Mouse (Mus musculus): Measurements from ENCODE around the gene Slc13a2. TPM values are rescaled to one million over a fixed set of nuclear protein-coding genes. Genes with fewer than 3 reads are reported as not detected.

The Slc13a2 gene
- polyA plus RNA-seq (2012; rRNA removed), result 0.03 and 0.06 TPM in 2 replicates

DNA sequence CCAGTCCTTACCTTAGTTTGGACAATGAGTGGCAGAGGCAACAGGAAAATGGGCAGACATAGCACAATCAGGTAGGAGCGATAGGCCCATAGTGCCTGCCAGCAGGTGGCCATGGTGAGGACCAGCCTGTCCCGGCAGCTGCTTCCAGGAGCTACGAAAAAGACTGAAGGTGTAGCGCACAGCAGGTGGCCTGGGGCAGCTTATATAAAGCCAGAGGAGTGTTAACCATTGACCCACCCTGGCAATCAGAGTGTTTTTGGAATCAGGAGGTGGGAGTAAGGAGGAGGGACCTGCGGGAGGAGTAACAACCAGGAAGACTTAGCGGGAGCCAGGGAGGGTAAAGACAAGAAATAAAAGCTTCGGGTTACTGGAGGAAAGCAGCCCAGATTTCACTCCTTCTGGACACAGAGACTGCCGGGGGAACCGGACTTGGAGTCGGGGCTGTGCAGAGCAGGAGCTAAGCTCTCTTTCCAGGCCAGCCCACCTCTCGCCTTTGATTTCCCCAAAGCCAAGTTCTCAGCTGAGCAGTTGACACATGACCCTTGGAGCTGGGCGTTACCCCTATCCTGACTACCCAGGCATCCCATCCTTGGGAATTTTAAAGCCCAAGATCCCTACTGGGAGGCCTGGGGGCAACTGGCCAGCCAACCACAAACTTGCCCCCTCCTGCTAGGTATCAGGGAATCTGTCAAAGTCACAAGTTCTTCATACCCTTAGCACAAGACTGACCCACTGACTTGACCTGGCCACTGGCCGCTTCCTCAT, at the start of gene Slc13a2:
TSS of gene Slc13a2 (minus strand) at position 163 of the 765 bp plus-strand sequence.

DNA sequence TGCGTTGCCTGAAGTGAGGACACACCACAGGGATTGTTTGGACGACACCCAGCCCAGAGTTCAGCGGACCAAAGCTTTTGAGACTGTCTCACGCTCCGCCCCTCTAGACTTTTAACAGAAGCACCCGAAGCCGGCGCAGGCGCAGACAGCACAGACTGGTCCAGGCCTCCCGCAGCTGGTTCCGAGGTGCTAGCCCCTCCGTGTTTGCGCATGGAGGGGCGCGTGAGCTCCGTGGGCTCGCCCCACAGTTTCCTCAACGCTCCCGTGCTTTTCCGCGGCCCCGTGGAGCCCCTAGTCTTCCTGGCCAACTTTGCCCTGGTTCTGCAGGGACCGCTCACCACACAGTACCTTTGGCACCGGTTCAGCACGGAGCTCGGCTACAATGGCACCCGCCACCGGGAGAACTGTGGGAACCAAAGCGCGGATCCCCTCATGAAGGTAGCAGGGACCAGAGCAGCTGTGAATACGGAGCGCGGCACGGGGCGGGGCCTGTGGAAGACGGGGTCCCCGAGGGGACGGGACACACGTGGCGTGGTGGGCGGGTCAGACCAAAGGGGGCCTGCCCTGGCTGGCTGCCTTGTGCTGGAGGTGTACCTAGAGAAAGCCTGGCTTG, 43.7 kb upstream of the Slc13a2 start, which contains the start of gene Slc46a1:
TSS of gene Slc46a1 (plus strand) at position 130 of the 613 bp plus-strand sequence.

DNA sequence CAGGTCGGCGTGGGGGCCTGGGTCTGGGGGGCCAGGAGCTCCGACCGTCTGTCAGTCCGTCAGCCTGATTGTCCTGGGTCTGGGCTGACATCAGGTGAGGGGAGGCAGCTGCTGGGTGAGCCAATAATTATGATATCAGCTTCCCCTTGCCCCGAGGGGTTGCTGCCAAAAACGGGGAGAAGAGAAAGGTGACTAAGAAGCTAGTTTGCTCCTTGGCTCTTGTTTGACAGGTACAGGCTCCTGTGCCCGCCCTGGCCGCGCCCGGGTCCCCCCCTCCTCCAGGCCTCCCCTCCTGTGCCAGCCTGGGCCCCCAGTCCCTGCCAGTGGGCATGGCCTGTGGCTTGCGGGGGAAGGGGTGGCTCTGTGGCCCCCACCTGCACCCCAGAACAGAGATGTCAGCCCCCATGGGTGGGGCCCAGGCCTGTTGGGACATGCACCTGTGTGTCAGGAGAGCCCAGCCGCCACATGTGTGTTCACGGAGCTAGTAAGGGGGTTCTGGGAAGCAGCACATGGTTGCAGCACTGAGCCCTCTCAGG, 35.4 kb downstream of the Slc13a2 start, which contains the start of gene Foxn1:
TSS of gene Foxn1 (minus strand) at position 51 of the 536 bp plus-strand sequence.

Other genes starting within 250 kb of the Slc13a2 start
- 6.8 and 8.0 TPM in 2 replicates for gene Nek8, start 245.5 kb downstream of the Slc13a2 start, polyA plus RNA-seq (2012; rRNA removed)
- 61.3 and 70.4 TPM in 2 replicates for gene Tlcd1, start 245.5 kb downstream of the Slc13a2 start, polyA plus RNA-seq (2012; rRNA removed)
- 1,152 and 1,264 TPM in 2 replicates for gene Rpl23a, start 238.6 kb downstream of the Slc13a2 start, polyA plus RNA-seq (2012; rRNA removed)
- 15.5 and 16.1 TPM in 2 replicates for gene Rab34, start 233.8 kb downstream of the Slc13a2 start, polyA plus RNA-seq (2012; rRNA removed)
- gene Proca1, start 228.8 kb downstream of the Slc13a2 start, polyA plus RNA-seq (2012; rRNA removed), result 0.53 and 0.73 TPM in 2 replicates
- gene Sdf2, start 176.5 kb downstream of the Slc13a2 start, polyA plus RNA-seq (2012; rRNA removed), result 52.2 and 53.7 TPM in 2 replicates
- 5.3 and 6.8 TPM in 2 replicates for gene Supt6, start 176.2 kb downstream of the Slc13a2 start, polyA plus RNA-seq (2012; rRNA removed)
- gene 2610507B11Rik, start 160.5 kb downstream of the Slc13a2 start, polyA plus RNA-seq (2012; rRNA removed), result 19.5 and 19.6 TPM in 2 replicates
- 0.15 and 0.20 TPM in 2 replicates for gene BC030499, start 131.4 kb downstream of the Slc13a2 start, polyA plus RNA-seq (2012; rRNA removed)
- gene Spag5, start 120.7 kb downstream of the Slc13a2 start, polyA plus RNA-seq (2012; rRNA removed), result 18.5 and 21.4 TPM in 2 replicates
- gene Aldoc, start 99.2 kb downstream of the Slc13a2 start, polyA plus RNA-seq (2012; rRNA removed), result 25.4 and 34.5 TPM in 2 replicates
- 21.8 and 25.8 TPM in 2 replicates for gene Pigs, start 93.8 kb downstream of the Slc13a2 start, polyA plus RNA-seq (2012; rRNA removed)
- 62.4 and 64.5 TPM in 2 replicates for gene Unc119, start 78.7 kb downstream of the Slc13a2 start, polyA plus RNA-seq (2012; rRNA removed)
- gene Foxn1, start 35.7 kb downstream of the Slc13a2 start, polyA plus RNA-seq (2012; rRNA removed), result not detected in 2 replicates
- gene Slc46a1, start 43.5 kb upstream of the Slc13a2 start, polyA plus RNA-seq (2012; rRNA removed), result 12.7 and 14.6 TPM in 2 replicates
- 0.25 and 0.26 TPM in 2 replicates for gene Sarm1, start 75.5 kb upstream of the Slc13a2 start, polyA plus RNA-seq (2012; rRNA removed)
- 1,540 and 1,650 TPM in 2 replicates for gene Vtn, start 76.9 kb upstream of the Slc13a2 start, polyA plus RNA-seq (2012; rRNA removed)
- gene Sebox, start 81.2 kb upstream of the Slc13a2 start, polyA plus RNA-seq (2012; rRNA removed), result 0.09 and 0.22 TPM in 2 replicates
- gene Tmem199, start 90.0 kb upstream of the Slc13a2 start, polyA plus RNA-seq (2012; rRNA removed), result 13.8 and 13.9 TPM in 2 replicates
- gene Poldip2, start 90.0 kb upstream of the Slc13a2 start, polyA plus RNA-seq (2012; rRNA removed), result 41.8 and 45.1 TPM in 2 replicates
- gene Tnfaip1, start 114.1 kb upstream of the Slc13a2 start, polyA plus RNA-seq (2012; rRNA removed), result 10.0 and 10.2 TPM in 2 replicates
- gene Ift20, start 114.1 kb upstream of the Slc13a2 start, polyA plus RNA-seq (2012; rRNA removed), result 47.4 and 51.1 TPM in 2 replicates
- 68.7 and 70.8 TPM in 2 replicates for gene Tmem97, start 128.6 kb upstream of the Slc13a2 start, polyA plus RNA-seq (2012; rRNA removed)

All from liver, embryonic 18 days (tissue).